Mouse (Mus musculus) bone marrow, adult 2 months (tissue): ENCODE measurements at regions not wholly inside any gene's neighbourhood (a gene's known extent, or its start where the extent isn't known, plus 50 kb on each side); places are given as distances from the start of the nearest gene placed in this dataset.

Source experiments
- H3K27ac ChIP-seq: fragments of 200-500 bp; 2 replicates; pipeline ENCODE4 v1.5.1; 2012; ENCODE audit warnings: low read depth, mild to moderate bottlenecking, control low read depth, inconsistent platforms, low read length; ENCODE audit not compliant: control insufficient read depth, poor library complexity, insufficient read depth
- H3K4me1 ChIP-seq: fragments of 200-500 bp; 2 replicates; pipeline ENCODE4 v1.6.1; 2011; ENCODE audit warnings: low read length; ENCODE audit not compliant: control insufficient read depth, insufficient read depth
- H3K4me3 ChIP-seq: fragments of 200-500 bp; replicated peaks from 2 replicates; pipeline ENCODE3; 2011; ENCODE audit warnings: mild to moderate bottlenecking, low read depth, low read length, control low read depth; ENCODE audit not compliant: control insufficient read depth
- CTCF ChIP-seq: fragments of 200-500 bp; IDR thresholded peaks from 2 replicates; pipeline ENCODE4 v1.5.1; 2011; ENCODE audit warnings: low read length, control low read depth; ENCODE audit not compliant: control insufficient read depth, insufficient read depth
- POLR2A ChIP-seq: fragments of 200-500 bp; IDR thresholded peaks from 2 replicates; pipeline ENCODE4 v1.6.1; 2011; ENCODE audit warnings: low read depth, mild to moderate bottlenecking, control low read depth, low read length, borderline replicate concordance; ENCODE audit not compliant: control insufficient read depth
- WGBS: fragments of 180-500 bp; shearing (Covaris S2); methylation state at CpG from one replicate; pipeline ENCODE4 v1.1.7; 2018; 5-methylcytosine and 5-hydroxymethylcytosine counted together

DNA sequence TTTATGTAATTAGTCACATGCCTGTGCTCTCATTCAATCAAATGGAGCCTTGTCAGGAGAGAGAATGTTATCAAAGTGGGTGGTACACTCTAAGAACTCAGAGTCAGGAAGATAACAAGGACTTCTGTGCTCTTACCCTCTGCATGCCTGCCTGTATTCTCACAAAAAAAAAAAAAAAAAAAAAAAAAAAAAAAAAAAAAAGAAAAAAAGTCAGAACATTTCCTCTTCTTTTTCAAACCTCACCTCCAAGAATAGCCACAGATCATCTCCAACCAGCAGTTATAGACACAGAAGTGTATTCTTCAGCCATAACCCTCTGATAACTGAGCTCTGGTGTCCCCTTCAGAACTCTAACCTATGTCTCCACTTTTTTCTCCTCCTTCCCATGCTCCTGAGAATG is 77.5 kb downstream of the Abo start:
- Histone ChIP-seq H3K4me1 (no peaks in the 10 kb centered on the region), H3K4me3 (no peak overlapping the region), H3K27ac (no peak overlapping the region)
- TF ChIP-seq POLR2A, result no peak
- no peak for TF ChIP-seq CTCF

DNA sequence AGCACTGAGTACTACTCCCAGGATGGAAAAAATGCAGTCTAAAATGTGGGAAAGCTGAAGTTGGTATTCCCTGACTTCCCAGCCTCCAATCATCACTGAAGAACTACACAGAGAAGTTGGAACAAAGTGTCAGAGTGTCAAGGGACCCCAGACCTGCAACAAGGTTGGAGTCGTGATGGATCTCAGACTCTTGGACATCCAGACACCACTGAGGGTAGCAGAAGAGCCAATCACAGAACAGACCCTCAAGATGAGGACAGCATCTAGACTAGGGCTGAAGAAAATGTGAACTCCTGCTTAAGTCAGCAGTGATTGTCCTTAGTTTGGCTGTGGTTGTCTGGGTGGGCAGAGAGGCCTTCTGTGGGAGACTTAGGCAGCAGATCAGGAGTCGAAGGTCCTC is 87.8 kb downstream of the Abo start:
- Histone ChIP-seq H3K27ac (no peak overlapping the region), H3K4me1 (no peaks in the 10 kb centered on the region; the same call in 1 of the 2 replicates), H3K4me3 (no peak overlapping the region)
- WGBS, result 73% methylated on average over 2 of the region's 2 CpGs
- no peak for TF ChIP-seq CTCF
- TF ChIP-seq POLR2A, result no peak

DNA sequence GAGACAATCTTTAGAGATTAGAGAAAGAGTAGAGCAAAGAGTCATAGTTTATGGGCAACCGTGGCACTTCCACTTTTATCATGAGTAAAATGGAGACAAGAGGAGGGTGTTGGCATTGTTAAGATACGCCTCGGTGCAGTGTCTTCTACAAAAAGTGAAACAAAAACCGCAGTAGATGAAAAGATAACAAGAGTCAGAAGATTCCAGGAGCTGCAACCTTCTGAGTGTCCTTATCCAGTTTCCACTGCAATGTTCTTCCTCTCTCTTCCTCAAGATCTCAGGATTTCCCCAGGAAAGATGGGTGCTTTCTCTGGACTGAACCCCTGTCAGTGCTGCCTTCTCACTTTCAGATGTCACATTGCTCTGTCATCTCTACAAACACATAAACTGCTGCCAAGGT is 82.3 kb upstream of the Lcn4 start:
- 39% methylated on average over 4 of the region's 4 CpGs for WGBS
- Histone ChIP-seq H3K27ac (no peak overlapping the region), H3K4me1 (peaks cover 2% of the 10 kb centered on the region; the same call in 1 of the 2 replicates), H3K4me3 (no peak overlapping the region)
- TF ChIP-seq POLR2A (no peak), CTCF (no peak)

DNA sequence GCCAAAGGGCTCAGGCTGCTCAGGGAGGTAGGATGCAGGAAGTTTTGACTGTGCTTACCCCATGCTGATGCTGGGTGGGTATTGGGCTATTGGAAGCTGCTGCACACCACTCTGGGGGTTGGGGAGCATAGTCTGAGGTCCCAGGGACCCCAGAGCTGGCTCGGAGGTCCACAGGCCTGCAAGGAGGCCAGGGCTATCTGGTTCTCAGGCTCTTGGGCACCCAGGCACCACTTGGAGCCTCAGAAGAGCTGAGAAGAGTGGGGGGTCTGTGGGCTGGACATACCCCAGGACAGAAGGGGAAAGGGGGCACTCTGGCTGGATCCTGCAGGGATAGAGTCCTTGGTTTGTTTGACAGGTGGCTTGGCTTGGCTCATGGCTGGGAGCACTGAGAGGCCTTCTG is 80.8 kb upstream of the Lcn4 start:
- H3K4me1 ChIP-seq, result peaks cover 2% of the 10 kb centered on the region; the same call in 1 of the 2 replicates
- no peak overlapping the region for H3K27ac ChIP-seq
- TF ChIP-seq CTCF (no peak), POLR2A (no peak)
- no peak overlapping the region for H3K4me3 ChIP-seq
- WGBS, result 60% methylated on average over 1 of the region's 1 CpGs

DNA sequence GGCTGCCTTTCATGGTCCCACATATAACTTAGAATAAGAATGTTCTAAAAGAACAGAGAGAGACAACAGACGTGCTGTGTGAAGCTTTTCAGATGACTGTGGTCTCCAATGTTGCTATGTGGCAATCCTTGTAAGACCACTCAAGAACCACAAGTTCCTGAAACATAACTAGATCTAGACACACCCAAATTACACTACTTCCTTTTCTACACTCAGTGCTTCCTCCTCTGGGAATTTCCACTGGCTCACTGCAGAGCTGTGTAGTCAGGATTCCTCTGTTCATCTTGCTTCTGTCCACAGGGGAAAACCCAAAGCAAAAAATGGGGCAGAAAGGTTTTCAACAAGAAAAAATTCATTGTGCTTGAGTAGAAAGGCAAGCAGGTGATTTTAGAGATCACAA is 73.3 kb upstream of the Lcn4 start:
- WGBS, result 0% methylated on average over 1 of the region's 1 CpGs
- Histone ChIP-seq H3K4me3 (no peak overlapping the region), H3K4me1 (peaks cover 2% of the 10 kb centered on the region), H3K27ac (peak overlapping the region; percentile 76)
- no peak for TF ChIP-seq POLR2A
- no peak for TF ChIP-seq CTCF

DNA sequence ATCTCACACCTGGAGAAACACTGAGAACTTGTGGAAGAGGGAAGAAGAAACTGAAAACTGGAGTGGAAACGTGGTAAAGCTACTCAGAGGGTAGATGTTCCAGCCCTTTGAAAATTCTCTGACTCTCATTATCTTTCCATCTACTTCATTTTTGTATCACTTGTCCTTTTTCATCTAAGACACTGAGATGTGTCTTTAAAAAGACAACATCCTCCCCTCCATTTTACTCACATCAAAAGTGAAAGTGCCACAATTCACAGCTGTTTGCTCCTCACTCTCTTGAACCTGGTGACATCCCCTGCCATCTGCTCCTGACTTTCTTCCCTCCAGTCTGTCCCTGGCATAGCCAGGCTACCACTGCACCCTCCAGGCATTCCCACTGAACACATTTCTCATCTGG is 67.8 kb upstream of the Lcn4 start:
- TF ChIP-seq CTCF (no peak), POLR2A (no peak)
- H3K27ac ChIP-seq, result no peak overlapping the region
- no peak overlapping the region for H3K4me3 ChIP-seq
- peaks cover 3% of the 10 kb centered on the region; the same call in 1 of the 2 replicates for H3K4me1 ChIP-seq
- WGBS, result 32% methylated on average over 1 of the region's 1 CpGs

DNA sequence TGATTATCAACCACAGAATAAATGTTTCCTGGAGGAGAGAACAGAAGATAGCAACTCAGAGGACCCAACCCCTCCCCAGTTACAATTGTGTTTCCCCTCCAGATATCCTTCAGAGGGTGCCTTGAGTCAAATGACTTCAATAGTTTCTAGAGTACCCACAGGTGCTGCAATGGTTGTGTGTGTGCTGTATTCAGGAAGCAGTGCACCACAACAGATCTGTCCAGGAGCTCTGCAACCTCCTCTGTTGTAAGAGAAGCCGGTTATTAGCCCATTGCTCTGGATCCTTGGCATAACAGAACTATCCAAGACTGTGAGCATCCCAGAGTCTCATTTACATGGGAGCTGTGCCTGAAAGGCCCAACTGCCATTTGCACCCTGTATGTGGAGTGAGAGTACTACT is 66.6 kb upstream of the Lcn4 start:
- H3K27ac ChIP-seq, result no peak overlapping the region; the same call in 1 of the 2 replicates
- H3K4me3 ChIP-seq, result no peak overlapping the region
- TF ChIP-seq POLR2A, result no peak
- peaks cover 3% of the 10 kb centered on the region; the same call in 1 of the 2 replicates for H3K4me1 ChIP-seq
- WGBS, result 34% methylated on average over 1 of the region's 1 CpGs
